Mouse (Mus musculus): ENCODE results near the gene Syt2. TPM values are rescaled to one million over a fixed set of nuclear protein-coding genes. Genes with fewer than 3 reads are reported as not detected.

Syt2 gene
- polyA plus RNA-seq, 1 experiment from 2014 or later = 0.84 TPM

- WGBS = 89% methylated on average over 5 of the region's 5 CpGs
- no peak for DNase-seq (ENCODE audit: low spot score)
- no peak for ATAC-seq (replicated peaks; ENCODE audit: low FRiP score)
- Histone ChIP-seq H3K9ac (ENCODE audit: low read length) (no peak overlapping the region), H3K4me1 (replicated peaks; ENCODE audit: control insufficient read depth, insufficient read depth, low read length) (no peaks in the 10 kb centered on the region), H3K27ac (ENCODE audit: low read depth, low read length) (no peak overlapping the region), H3K9me3 (ENCODE audit: control insufficient read depth, low read length) (no peaks in the 10 kb centered on the region), H3K36me3 (ENCODE audit: control insufficient read depth, insufficient read depth, low read length) (no peaks in the 10 kb centered on the region), H3K27me3 (ENCODE audit: control insufficient read depth, insufficient read depth, low read length) (no peaks in the 10 kb centered on the region), H3K4me3 (ENCODE audit: low read depth, low read length) (no peak overlapping the region), H3K4me2 (ENCODE audit: low read depth, low read length, severe bottlenecking) (no peak overlapping the region)
Measured at GRCm38 (mm10) chr1:134782797-134783196, 136.3 kb downstream of the Syt2 start.

GRCm38 (mm10) chr1:134783958-134784357 lies 137.5 kb downstream of the Syt2 start:
- H3K4me1 ChIP-seq (replicated peaks; ENCODE audit: control insufficient read depth, insufficient read depth, low read length) = no peaks in the 10 kb centered on the region

GRCm38 (mm10) chr1:134784481-134784880 lies 138.0 kb downstream of the Syt2 start:
- H3K9me3 ChIP-seq (ENCODE audit: control insufficient read depth, low read length) = no peaks in the 10 kb centered on the region
- no peaks in the 10 kb centered on the region for H3K27me3 ChIP-seq (ENCODE audit: control insufficient read depth, insufficient read depth, low read length)
- DNase-seq (ENCODE audit: low spot score) (no peak), ATAC-seq (replicated peaks; ENCODE audit: low FRiP score) (no peak)
- no peak overlapping the region for H3K27ac ChIP-seq (ENCODE audit: low read depth, low read length)
- H3K9ac ChIP-seq (ENCODE audit: low read length) = no peak overlapping the region
- no peak overlapping the region for H3K4me3 ChIP-seq (ENCODE audit: low read depth, low read length)
- H3K36me3 ChIP-seq (ENCODE audit: control insufficient read depth, insufficient read depth, low read length) = no peaks in the 10 kb centered on the region
- H3K4me1 ChIP-seq (replicated peaks; ENCODE audit: control insufficient read depth, insufficient read depth, low read length) = no peaks in the 10 kb centered on the region
- WGBS = 81% methylated on average over 6 of the region's 6 CpGs
- H3K4me2 ChIP-seq (ENCODE audit: low read depth, low read length, severe bottlenecking) = no peak overlapping the region

More at GRCm38 (mm10) chr1:134783958-134784357, 137.5 kb downstream of the Syt2 start:
- Histone ChIP-seq H3K4me2 (ENCODE audit: low read depth, low read length, severe bottlenecking) (no peak overlapping the region), H3K4me3 (ENCODE audit: low read depth, low read length) (no peak overlapping the region), H3K36me3 (ENCODE audit: control insufficient read depth, insufficient read depth, low read length) (no peaks in the 10 kb centered on the region), H3K27me3 (ENCODE audit: control insufficient read depth, insufficient read depth, low read length) (no peaks in the 10 kb centered on the region), H3K27ac (ENCODE audit: low read depth, low read length) (no peak overlapping the region), H3K9me3 (ENCODE audit: control insufficient read depth, low read length) (no peaks in the 10 kb centered on the region), H3K9ac (ENCODE audit: low read length) (no peak overlapping the region)
- ATAC-seq (replicated peaks; ENCODE audit: low FRiP score) = no peak
- DNase-seq (ENCODE audit: low spot score) = no peak
- WGBS = 88% methylated on average over 4 of the region's 4 CpGs

GRCm38 (mm10) chr1:134784911-134785310 lies 138.4 kb downstream of the Syt2 start:
- Histone ChIP-seq H3K36me3 (ENCODE audit: control insufficient read depth, insufficient read depth, low read length) (no peaks in the 10 kb centered on the region), H3K9me3 (ENCODE audit: control insufficient read depth, low read length) (no peaks in the 10 kb centered on the region), H3K4me3 (ENCODE audit: low read depth, low read length) (no peak overlapping the region), H3K9ac (ENCODE audit: low read length) (no peak overlapping the region), H3K27ac (ENCODE audit: low read depth, low read length) (no peak overlapping the region), H3K4me2 (ENCODE audit: low read depth, low read length, severe bottlenecking) (no peak overlapping the region), H3K4me1 (replicated peaks; ENCODE audit: control insufficient read depth, insufficient read depth, low read length) (no peaks in the 10 kb centered on the region), H3K27me3 (ENCODE audit: control insufficient read depth, insufficient read depth, low read length) (no peaks in the 10 kb centered on the region)
- ATAC-seq (replicated peaks; ENCODE audit: low FRiP score) = no peak
- 85% methylated on average over 1 of the region's 1 CpGs for WGBS
- no peak for DNase-seq (ENCODE audit: low spot score)

GRCm38 (mm10) chr1:134788096-134788495 lies 141.6 kb downstream of the Syt2 start:
- H3K36me3 ChIP-seq (ENCODE audit: control insufficient read depth, insufficient read depth, low read length) = no peaks in the 10 kb centered on the region
- H3K27me3 ChIP-seq (ENCODE audit: control insufficient read depth, insufficient read depth, low read length) = no peaks in the 10 kb centered on the region
- no peak overlapping the region for H3K4me3 ChIP-seq (ENCODE audit: low read depth, low read length)
- no peak overlapping the region for H3K4me2 ChIP-seq (ENCODE audit: low read depth, low read length, severe bottlenecking)
- DNase-seq (ENCODE audit: low spot score) (no peak), ATAC-seq (replicated peaks; ENCODE audit: low FRiP score) (no peak)
- WGBS = 51% methylated on average over 7 of the region's 7 CpGs
- H3K27ac ChIP-seq (ENCODE audit: low read depth, low read length) = no peak overlapping the region
- no peak overlapping the region for H3K9ac ChIP-seq (ENCODE audit: low read length)
- no peaks in the 10 kb centered on the region for H3K9me3 ChIP-seq (ENCODE audit: control insufficient read depth, low read length)
- no peaks in the 10 kb centered on the region for H3K4me1 ChIP-seq (replicated peaks; ENCODE audit: control insufficient read depth, insufficient read depth, low read length)

GRCm38 (mm10) chr1:134790716-134791439 lies 144.4 kb downstream of the Syt2 start:
- no peaks in the 10 kb centered on the region for H3K36me3 ChIP-seq (ENCODE audit: control insufficient read depth, insufficient read depth, low read length)
- no peak overlapping the region for H3K9ac ChIP-seq (ENCODE audit: low read length)
- DNase-seq (ENCODE audit: low spot score) (no peak), ATAC-seq (replicated peaks; ENCODE audit: low FRiP score) (no peak)
- H3K4me1 ChIP-seq (replicated peaks; ENCODE audit: control insufficient read depth, insufficient read depth, low read length) = no peaks in the 10 kb centered on the region
- no peak overlapping the region for H3K4me2 ChIP-seq (ENCODE audit: low read depth, low read length, severe bottlenecking)
- no peak overlapping the region for H3K4me3 ChIP-seq (ENCODE audit: low read depth, low read length)
- H3K27ac ChIP-seq (ENCODE audit: low read depth, low read length) = no peak overlapping the region
- no peaks in the 10 kb centered on the region for H3K9me3 ChIP-seq (ENCODE audit: control insufficient read depth, low read length)
- no peaks in the 10 kb centered on the region for H3K27me3 ChIP-seq (ENCODE audit: control insufficient read depth, insufficient read depth, low read length)
- 96% methylated on average over 2 of the region's 2 CpGs for WGBS

- H3K4me1 ChIP-seq (replicated peaks; ENCODE audit: control insufficient read depth, insufficient read depth, low read length) = no peaks in the 10 kb centered on the region
- no peak for ATAC-seq (replicated peaks; ENCODE audit: low FRiP score)
- H3K36me3 ChIP-seq (ENCODE audit: control insufficient read depth, insufficient read depth, low read length) = no peaks in the 10 kb centered on the region
- no peak overlapping the region for H3K4me3 ChIP-seq (ENCODE audit: low read depth, low read length)
- DNase-seq (ENCODE audit: low spot score) = no peak
- no peak overlapping the region for H3K27ac ChIP-seq (ENCODE audit: low read depth, low read length)
- no peak overlapping the region for H3K9ac ChIP-seq (ENCODE audit: low read length)
- H3K9me3 ChIP-seq (ENCODE audit: control insufficient read depth, low read length) = no peaks in the 10 kb centered on the region
- no peak overlapping the region for H3K4me2 ChIP-seq (ENCODE audit: low read depth, low read length, severe bottlenecking)
- H3K27me3 ChIP-seq (ENCODE audit: control insufficient read depth, insufficient read depth, low read length) = no peaks in the 10 kb centered on the region
Measured at GRCm38 (mm10) chr1:134791456-134791855, 145.0 kb downstream of the Syt2 start.

GRCm38 (mm10) chr1:134796076-134796475 lies 149.6 kb downstream of the Syt2 start:
- DNase-seq (ENCODE audit: low spot score) (no peak), ATAC-seq (replicated peaks; ENCODE audit: low FRiP score) (no peak)
- no peak overlapping the region for H3K4me2 ChIP-seq (ENCODE audit: low read depth, low read length, severe bottlenecking)
- no peak overlapping the region for H3K4me3 ChIP-seq (ENCODE audit: low read depth, low read length)
- H3K27me3 ChIP-seq (ENCODE audit: control insufficient read depth, insufficient read depth, low read length) = no peaks in the 10 kb centered on the region
- no peaks in the 10 kb centered on the region for H3K36me3 ChIP-seq (ENCODE audit: control insufficient read depth, insufficient read depth, low read length)
- H3K9ac ChIP-seq (ENCODE audit: low read length) = no peak overlapping the region
- H3K27ac ChIP-seq (ENCODE audit: low read depth, low read length) = no peak overlapping the region
- H3K9me3 ChIP-seq (ENCODE audit: control insufficient read depth, low read length) = no peaks in the 10 kb centered on the region
- no peaks in the 10 kb centered on the region for H3K4me1 ChIP-seq (replicated peaks; ENCODE audit: control insufficient read depth, insufficient read depth, low read length)
- WGBS = 80% methylated on average over 1 of the region's 1 CpGs

GRCm38 (mm10) chr1:134796536-134796935 lies 150.1 kb downstream of the Syt2 start:
- DNase-seq (ENCODE audit: low spot score) = no peak
- Histone ChIP-seq H3K4me3 (ENCODE audit: low read depth, low read length) (no peak overlapping the region), H3K36me3 (ENCODE audit: control insufficient read depth, insufficient read depth, low read length) (no peaks in the 10 kb centered on the region), H3K4me2 (ENCODE audit: low read depth, low read length, severe bottlenecking) (no peak overlapping the region), H3K4me1 (replicated peaks; ENCODE audit: control insufficient read depth, insufficient read depth, low read length) (no peaks in the 10 kb centered on the region), H3K27me3 (ENCODE audit: control insufficient read depth, insufficient read depth, low read length) (no peaks in the 10 kb centered on the region), H3K27ac (ENCODE audit: low read depth, low read length) (no peak overlapping the region), H3K9me3 (ENCODE audit: control insufficient read depth, low read length) (no peaks in the 10 kb centered on the region), H3K9ac (ENCODE audit: low read length) (no peak overlapping the region)
- no peak for ATAC-seq (replicated peaks; ENCODE audit: low FRiP score)
- 77% methylated on average over 3 of the region's 3 CpGs for WGBS
